Mouse (Mus musculus) forebrain, embryonic 12.5 days (tissue): ENCODE measurements around the gene Fus. TPM values are rescaled to one million over a fixed set of nuclear protein-coding genes. Genes with fewer than 3 reads are reported as not detected.
"Not testable (repeated sequence)": the region's sequence is repeated elsewhere in the genome, so short reads cannot be mapped to it uniquely, and the experiment has no call there.

Experiments used
- ATAC-seq: fragments of 200-750 bp; cut with Nextera tagmentation; 2 replicates; pipeline ENCODE4 v1.8.0; 2017; ENCODE audit warnings: moderate TSS enrichment; ENCODE audit not compliant: low FRiP score
- H3K27ac ChIP-seq: fragments of 300-500 bp; sonication (generic); 2 replicates; pipeline ENCODE4 v1.5.1; 2016; ENCODE audit warnings: mild to moderate bottlenecking
- H3K27me3 ChIP-seq: fragments of 300-500 bp; sonication (generic); 2 replicates; pipeline ENCODE4 v1.6.1; 2016; ENCODE audit warnings: mild to moderate bottlenecking
- H3K36me3 ChIP-seq: fragments of 300-500 bp; sonication (generic); replicated peaks from 2 replicates; pipeline ENCODE4 v1.6.1; 2016; ENCODE audit warnings: mild to moderate bottlenecking
- H3K4me1 ChIP-seq: fragments of 300-500 bp; sonication (generic); 2 replicates; pipeline ENCODE4 v1.6.1; 2016
- H3K4me2 ChIP-seq: fragments of 300-500 bp; sonication (generic); 2 replicates; pipeline ENCODE4 v1.6.1; 2016; ENCODE audit warnings: mild to moderate bottlenecking, moderate library complexity
- H3K4me3 ChIP-seq: fragments of 300-500 bp; sonication (generic); replicated peaks from 2 replicates; pipeline ENCODE4 v1.5.1; 2016; ENCODE audit warnings: mild to moderate bottlenecking
- H3K9ac ChIP-seq: fragments of 300-500 bp; sonication (generic); 2 replicates; pipeline ENCODE4 v1.6.1; 2016; ENCODE audit warnings: mild to moderate bottlenecking
- H3K9me3 ChIP-seq: fragments of 300-500 bp; sonication (generic); 2 replicates; pipeline ENCODE4 v1.6.1; 2016
- WGBS: fragments of 180-500 bp; shearing (Covaris S2); methylation state at CpG from one replicate; pipeline ENCODE4 v1.1.7; 2016; 5-methylcytosine and 5-hydroxymethylcytosine counted together
- polyA plus RNA-seq: library from polyadenylated mRNA; unstranded; fragments of >200 nt; fragmentation: Nextera tagmentation; extraction: Ambion mirVana; gene quantifications from 2 replicates; pipeline ENCODE4 v1.2.1, GENCODE M21; 2016

Fus gene
- polyA plus RNA-seq, 1 experiment from 2014 or later, result 517 TPM

DNA sequence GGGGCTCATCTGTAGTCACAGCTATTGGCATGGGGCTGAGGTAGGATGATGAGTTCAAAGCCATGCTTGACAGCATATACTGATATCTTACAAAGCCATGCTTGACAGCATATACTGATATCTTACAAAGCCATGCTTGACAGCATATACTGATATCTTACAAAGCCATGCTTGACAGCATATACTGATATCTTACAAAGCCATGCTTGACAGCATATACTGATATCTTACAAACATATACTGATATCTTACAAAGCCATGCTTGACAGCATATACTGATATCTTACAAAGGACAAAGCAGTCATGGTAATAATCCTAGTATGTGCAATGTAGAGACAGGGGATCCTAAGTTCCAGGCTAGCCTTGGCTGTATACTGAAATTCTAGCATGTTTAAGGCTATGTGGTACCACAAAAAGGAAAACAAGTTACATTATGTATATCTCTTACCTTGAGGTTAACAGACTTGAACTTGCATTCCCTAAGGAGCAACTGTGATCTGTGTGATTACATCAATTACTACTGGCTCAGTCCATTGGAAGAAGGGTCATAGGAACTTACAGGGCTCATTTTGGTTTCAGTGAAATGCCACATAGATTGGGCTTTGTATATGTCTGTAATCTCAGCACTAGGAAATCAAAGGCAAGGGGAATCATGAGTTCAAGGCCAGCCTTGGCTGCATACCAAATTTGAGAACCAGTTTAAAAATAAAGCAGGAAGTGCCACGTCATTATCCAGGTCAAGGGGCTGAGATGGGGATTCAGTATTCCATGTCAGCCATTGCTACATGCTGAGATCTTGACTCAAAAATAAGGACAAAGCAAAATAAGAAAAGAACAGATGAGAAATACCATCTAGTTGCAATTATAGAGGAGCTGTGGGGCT, 33.1 kb downstream of the Fus start:
- Histone ChIP-seq H3K27ac (no peak overlapping the region), H3K9me3 (no peaks in the 10 kb centered on the region), H3K27me3 (peaks cover 16% of the 10 kb centered on the region; the same call in 1 of the 2 replicates), H3K4me3 (no peak overlapping the region), H3K4me1 (peaks cover 6% of the 10 kb centered on the region; the same call in 1 of the 2 replicates), H3K36me3 (no peaks in the 10 kb centered on the region), H3K9ac (no peak overlapping the region), H3K4me2 (no peak overlapping the region)
- WGBS, result 78% methylated on average over 1 of the region's 1 CpGs
- no peak for ATAC-seq

DNA sequence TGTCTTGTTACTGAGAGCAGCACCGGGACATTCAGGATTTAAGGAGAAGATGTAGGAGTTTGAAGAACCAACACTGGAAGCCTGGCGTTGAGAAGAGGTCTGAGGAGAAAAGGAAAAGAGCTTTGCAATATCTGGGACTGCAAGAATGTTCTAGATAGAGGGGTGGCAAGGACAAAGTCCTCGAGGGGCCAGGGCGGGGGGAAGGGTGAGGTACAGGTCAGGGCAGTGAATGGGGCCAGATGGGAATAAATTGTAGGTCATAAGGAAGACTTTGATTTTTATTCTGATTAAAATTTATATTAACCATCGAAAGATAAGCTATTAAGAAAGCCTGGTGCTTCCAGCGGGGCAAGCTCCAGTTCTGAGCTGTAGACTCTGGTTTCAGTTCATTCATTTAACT, 35.8 kb downstream of the Fus start:
- ATAC-seq, result no peak
- H3K9me3 ChIP-seq, result no peaks in the 10 kb centered on the region
- no peaks in the 10 kb centered on the region for H3K36me3 ChIP-seq
- 89% methylated on average over 6 of the region's 6 CpGs for WGBS
- H3K4me3 ChIP-seq, result no peak overlapping the region
- H3K4me2 ChIP-seq, result no peak overlapping the region
- H3K27me3 ChIP-seq, result peaks cover 16% of the 10 kb centered on the region; the same call in 1 of the 2 replicates
- no peak overlapping the region for H3K27ac ChIP-seq
- peaks cover 6% of the 10 kb centered on the region; the same call in 1 of the 2 replicates for H3K4me1 ChIP-seq
- no peak overlapping the region for H3K9ac ChIP-seq

DNA sequence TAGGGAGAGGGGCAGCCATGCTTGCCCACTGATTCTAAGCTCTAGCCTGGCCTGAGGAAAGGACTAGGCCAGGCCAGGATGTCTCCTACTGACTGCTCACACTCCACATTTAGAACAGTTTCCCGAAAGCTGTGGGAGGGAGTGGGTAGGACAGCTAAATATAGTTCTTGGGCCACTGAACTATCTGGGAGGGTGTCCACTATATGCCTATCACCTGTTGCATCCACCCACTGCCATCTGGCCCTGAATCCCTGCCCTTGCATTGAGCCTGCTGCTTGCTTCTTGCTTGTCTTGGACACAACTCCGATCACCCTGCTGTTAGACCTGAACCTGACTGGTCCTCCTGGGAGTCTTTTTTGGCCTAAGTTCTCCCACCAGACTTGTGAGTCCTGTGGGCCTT, 36.4 kb downstream of the Fus start, which contains the start of gene Trim72:
TSS of gene Trim72 (plus strand) at position 262 of the 400 bp plus-strand sequence.
- 96% methylated on average over 2 of the region's 2 CpGs for WGBS
- H3K27ac ChIP-seq, result no peak within 1 kb of the TSS
- H3K9ac ChIP-seq, result no peak within 1 kb of the TSS

DNA sequence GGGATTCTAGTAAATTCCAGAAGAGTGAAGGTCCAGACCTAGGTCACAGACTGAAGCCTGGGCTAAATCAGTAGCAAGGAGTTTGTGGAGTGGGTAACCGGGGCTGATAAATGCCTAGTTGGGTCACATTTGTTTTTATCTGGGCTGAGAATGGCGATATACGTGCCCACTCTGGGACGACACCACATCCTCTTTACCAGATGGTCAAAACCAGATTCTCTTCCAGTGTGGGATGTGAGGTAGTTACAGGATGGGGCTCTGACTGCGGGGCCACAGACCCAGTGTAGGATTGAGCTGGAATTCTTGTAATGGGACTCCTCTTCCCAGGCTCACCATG, 36.9 kb downstream of the Fus start:
- H3K4me2 ChIP-seq, result peak overlapping the region; percentile 27; the same call in 1 of the 2 replicates
- H3K27me3 ChIP-seq, result peaks cover 24% of the 10 kb centered on the region; the same call in 1 of the 2 replicates
- 79% methylated on average over 5 of the region's 5 CpGs for WGBS
- H3K9me3 ChIP-seq, result no peaks in the 10 kb centered on the region
- H3K36me3 ChIP-seq, result no peaks in the 10 kb centered on the region
- ATAC-seq, result no peak
- peaks cover 6% of the 10 kb centered on the region; the same call in 1 of the 2 replicates for H3K4me1 ChIP-seq
- H3K4me3 ChIP-seq, result no peak overlapping the region
- H3K9ac ChIP-seq, result no peak overlapping the region
- no peak overlapping the region for H3K27ac ChIP-seq

More for the DNA sequence above, 36.4 kb downstream of the Fus start, which contains the start of gene Trim72:
- H3K4me2 ChIP-seq, result peak within 1 kb of the TSS; percentile 27
- peaks cover 20% of the 10 kb centered on the region; the same call in 1 of the 2 replicates for H3K27me3 ChIP-seq
- ATAC-seq, result no peak
- H3K4me1 ChIP-seq, result peaks cover 6% of the 10 kb centered on the region; the same call in 1 of the 2 replicates
- no peaks in the 10 kb centered on the region for H3K36me3 ChIP-seq
- no peak within 1 kb of the TSS for H3K4me3 ChIP-seq
- H3K9me3 ChIP-seq, result no peaks in the 10 kb centered on the region

DNA sequence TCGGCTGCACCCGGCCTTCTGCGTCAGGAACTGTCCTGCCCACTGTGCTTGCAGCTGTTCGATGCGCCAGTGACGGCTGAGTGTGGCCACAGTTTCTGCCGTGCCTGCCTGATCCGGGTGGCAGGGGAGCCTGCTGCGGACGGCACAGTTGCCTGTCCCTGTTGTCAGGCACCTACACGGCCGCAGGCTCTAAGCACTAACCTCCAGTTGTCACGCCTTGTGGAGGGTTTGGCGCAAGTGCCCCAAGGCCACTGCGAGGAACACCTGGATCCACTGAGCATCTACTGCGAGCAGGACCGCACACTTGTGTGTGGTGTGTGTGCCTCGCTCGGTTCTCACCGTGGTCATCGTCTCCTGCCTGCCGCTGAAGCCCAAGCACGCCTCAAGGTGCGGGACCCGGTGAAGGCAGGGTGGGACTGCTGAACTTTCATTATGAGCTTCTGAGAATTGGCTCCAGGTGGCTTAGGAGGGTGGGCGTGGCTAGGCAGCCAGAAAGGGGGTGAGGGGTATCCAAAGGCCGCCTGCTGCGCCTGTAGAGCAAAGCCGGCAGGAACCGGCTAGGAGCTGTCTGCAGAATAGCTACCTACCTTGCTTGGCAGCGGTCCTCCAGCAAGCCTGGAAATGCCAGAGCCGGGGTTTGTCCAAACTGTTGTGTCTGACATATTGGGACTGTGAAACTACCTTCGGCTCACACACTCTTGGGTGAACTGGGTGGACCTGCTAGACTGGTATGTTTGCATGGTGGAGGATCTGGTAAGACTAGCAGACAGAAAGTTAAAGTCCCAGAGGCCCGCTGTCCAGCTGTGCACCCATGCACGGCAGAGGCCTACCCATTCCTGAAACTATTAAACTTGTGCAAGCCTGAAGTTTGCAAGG, 37.5 kb downstream of the Fus start:
- H3K4me2 ChIP-seq, result peak overlapping the region; percentile 27

DNA sequence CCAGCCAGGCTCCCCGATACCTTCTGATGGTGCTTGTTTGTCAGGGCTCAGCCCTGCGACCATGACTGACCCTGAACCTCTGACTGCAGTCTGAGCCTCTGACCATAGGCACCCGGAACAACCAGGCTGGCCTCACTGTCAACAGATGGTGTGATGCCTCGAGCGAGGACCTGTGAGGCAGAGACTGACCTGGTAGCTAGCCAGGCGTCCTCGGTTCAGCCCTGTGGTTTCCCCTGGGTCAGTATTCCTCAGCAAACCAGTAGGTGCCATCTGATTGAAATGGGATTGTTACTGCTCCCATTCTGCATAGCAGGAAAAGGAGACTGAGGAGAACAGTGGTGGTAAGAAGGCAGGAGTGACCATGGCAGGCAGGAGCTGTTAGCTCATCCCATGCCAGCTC, 38.9 kb downstream of the Fus start:
- no peak overlapping the region for H3K4me3 ChIP-seq
- H3K4me1 ChIP-seq, result peaks cover 6% of the 10 kb centered on the region; the same call in 1 of the 2 replicates
- WGBS, result 78% methylated on average over 7 of the region's 7 CpGs
- no peaks in the 10 kb centered on the region for H3K36me3 ChIP-seq
- peaks cover 27% of the 10 kb centered on the region; the same call in 1 of the 2 replicates for H3K27me3 ChIP-seq
- no peak overlapping the region for H3K9ac ChIP-seq
- no peak overlapping the region for H3K4me2 ChIP-seq
- ATAC-seq, result no peak
- no peak overlapping the region for H3K27ac ChIP-seq
- H3K9me3 ChIP-seq, result no peaks in the 10 kb centered on the region

More for the DNA sequence above, 37.5 kb downstream of the Fus start:
- Histone ChIP-seq H3K4me1 (peaks cover 6% of the 10 kb centered on the region; the same call in 1 of the 2 replicates), H3K9ac (no peak overlapping the region), H3K9me3 (no peaks in the 10 kb centered on the region), H3K4me3 (no peak overlapping the region), H3K27ac (no peak overlapping the region), H3K36me3 (no peaks in the 10 kb centered on the region), H3K27me3 (peaks cover 27% of the 10 kb centered on the region; the same call in 1 of the 2 replicates)
- WGBS, result 27% methylated on average over 35 of the region's 35 CpGs
- no peak for ATAC-seq

DNA sequence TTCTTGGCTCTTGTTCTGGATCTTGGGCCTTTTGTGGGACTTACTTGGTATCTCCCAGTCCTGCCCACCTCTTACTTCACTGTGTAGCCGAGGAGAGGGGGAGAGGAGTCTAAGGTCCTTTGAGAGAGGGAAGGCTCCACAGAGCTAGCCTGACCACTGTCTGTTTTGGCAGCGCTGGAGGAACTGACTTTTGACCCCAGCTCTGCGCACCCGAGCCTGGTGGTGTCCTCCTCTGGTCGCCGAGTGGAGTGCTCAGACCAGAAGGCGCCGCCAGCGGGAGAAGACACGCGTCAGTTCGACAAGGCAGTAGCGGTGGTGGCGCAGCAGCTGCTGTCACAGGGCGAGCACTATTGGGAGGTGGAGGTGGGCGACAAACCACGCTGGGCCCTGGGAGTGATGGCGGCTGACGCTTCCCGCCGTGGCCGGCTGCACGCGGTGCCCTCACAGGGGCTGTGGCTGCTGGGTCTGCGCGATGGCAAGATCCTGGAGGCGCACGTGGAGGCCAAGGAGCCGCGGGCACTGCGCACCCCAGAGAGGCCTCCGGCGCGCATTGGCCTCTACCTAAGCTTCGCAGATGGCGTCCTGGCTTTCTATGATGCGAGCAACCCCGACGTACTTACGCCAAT, 42.6 kb downstream of the Fus start:
- H3K9ac ChIP-seq, result no peak overlapping the region
- 61% methylated on average over 40 of the region's 40 CpGs for WGBS
- peaks cover 1% of the 10 kb centered on the region; the same call in 1 of the 2 replicates for H3K4me1 ChIP-seq
- H3K4me2 ChIP-seq, result no peak overlapping the region; the same call in 1 of the 2 replicates
- H3K27ac ChIP-seq, result no peak overlapping the region
- H3K4me3 ChIP-seq, result no peak overlapping the region
- H3K27me3 ChIP-seq, result peaks cover 16% of the 10 kb centered on the region; the same call in 1 of the 2 replicates
- H3K36me3 ChIP-seq, result no peaks in the 10 kb centered on the region
- ATAC-seq, result no peak
- H3K9me3 ChIP-seq, result no peaks in the 10 kb centered on the region

DNA sequence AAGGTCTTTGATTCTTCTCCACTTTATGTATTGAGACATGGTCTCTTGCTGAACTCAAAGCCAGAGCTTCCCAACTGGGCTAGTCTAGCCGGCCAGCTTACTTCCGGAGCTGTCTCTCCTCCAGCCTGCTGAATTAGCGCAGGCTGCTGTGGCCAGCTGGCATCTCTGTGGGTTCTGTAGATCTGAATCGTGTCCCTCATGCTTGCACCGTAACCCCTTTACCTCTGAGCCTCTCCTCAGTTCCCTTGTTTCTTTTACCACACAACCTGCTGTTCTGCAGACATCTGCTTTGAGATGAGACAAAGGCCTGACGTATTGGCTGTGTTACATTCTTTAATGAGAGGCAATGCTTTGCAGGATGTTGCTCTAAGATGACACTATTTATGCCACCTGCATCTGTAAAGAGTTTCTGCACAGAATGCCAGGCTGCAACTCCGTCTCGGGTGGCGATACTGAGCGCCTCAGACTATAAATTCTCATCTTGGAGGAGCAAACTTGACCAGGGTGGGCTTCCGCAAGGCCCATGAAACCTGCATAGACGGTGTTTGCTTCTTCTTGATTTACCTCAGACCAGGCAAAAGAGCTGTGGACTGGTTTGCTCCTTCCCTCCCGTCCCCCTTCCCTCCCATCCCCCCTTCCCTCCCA, 45.0 kb downstream of the Fus start:
- Histone ChIP-seq H3K4me1 (no peaks in the 10 kb centered on the region), H3K4me3 (no peak overlapping the region), H3K27me3 (peaks cover 11% of the 10 kb centered on the region; the same call in 1 of the 2 replicates), H3K9ac (no peak overlapping the region), H3K9me3 (no peaks in the 10 kb centered on the region), H3K27ac (no peak overlapping the region), H3K4me2 (no peak overlapping the region), H3K36me3 (no peaks in the 10 kb centered on the region)
- no peak for ATAC-seq
- 76% methylated on average over 13 of the region's 13 CpGs for WGBS

DNA sequence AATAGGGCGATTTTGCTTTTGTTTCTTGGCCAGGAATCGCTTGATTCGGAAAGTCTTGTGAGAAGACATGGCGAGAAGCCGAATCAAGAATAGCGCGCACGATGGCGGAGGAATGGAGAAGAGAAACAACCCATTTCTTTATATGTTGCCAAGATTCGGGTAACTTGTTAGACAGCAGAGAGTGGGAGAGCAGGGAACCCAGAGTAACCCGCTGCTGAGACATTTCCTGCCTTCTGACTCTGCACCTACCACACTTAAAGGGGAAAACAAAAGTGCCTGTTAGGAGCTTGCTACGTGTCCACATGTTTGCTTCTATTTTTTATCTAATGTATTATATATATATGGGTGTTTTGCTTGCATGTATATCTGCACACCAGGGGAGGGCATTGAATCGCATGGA, 45.9 kb downstream of the Fus start:
- Histone ChIP-seq H3K9me3 (no peaks in the 10 kb centered on the region), H3K4me1 (no peaks in the 10 kb centered on the region), H3K4me3 (no peak overlapping the region), H3K36me3 (no peaks in the 10 kb centered on the region), H3K4me2 (no peak overlapping the region), H3K27ac (no peak overlapping the region), H3K9ac (no peak overlapping the region), H3K27me3 (peaks cover 11% of the 10 kb centered on the region; the same call in 1 of the 2 replicates)
- 90% methylated on average over 13 of the region's 13 CpGs for WGBS
- ATAC-seq, result no peak

DNA sequence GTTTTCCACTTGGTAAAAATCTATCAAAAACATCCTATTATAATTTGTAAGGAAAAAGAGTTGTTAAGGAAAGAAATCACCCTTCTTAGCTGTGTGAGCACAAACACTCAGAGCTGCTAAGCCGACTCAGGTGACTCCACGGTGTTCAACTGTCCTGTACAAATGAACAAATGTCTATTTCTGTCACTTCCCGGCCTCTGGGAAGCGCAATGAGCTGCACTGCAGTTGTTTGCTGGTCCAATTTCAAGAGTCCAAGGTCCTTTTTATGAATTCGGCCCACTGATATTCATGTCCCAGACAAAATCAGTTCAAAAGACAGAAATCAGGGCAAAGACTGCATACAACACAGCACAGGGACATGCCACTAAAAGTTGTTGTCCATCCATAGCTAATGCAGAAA, 48.9 kb downstream of the Fus start:
- not testable (repeated sequence) for H3K9me3 ChIP-seq, H3K27me3 ChIP-seq
- 85% methylated on average over 5 of the region's 5 CpGs for WGBS

DNA sequence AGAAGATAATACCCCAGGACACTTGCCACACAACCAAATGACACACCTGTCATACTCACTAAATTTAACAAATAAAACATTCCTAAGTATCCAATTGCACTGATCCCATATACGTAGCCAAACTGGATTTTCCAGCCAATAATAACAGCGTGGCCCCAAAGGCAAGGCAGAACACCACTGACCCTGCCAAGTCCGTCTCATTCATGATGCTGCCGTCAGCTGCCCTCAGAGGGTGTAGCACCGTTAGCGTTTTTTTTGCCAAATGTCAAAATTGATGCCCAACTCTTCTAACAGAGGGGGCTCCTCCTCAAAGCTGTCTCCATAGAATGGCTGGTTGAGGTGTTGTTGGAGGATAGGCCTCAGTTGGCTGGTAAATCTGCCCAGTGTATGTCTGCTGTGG, 49.4 kb downstream of the Fus start:
- H3K4me1 ChIP-seq, result no peaks in the 10 kb centered on the region
- no peak overlapping the region for H3K27ac ChIP-seq
- no peak overlapping the region for H3K4me2 ChIP-seq
- no peak overlapping the region for H3K4me3 ChIP-seq
- H3K9ac ChIP-seq, result no peak overlapping the region
- H3K36me3 ChIP-seq, result no peaks in the 10 kb centered on the region
- no peaks in the 10 kb centered on the region for H3K27me3 ChIP-seq
- no peak for ATAC-seq
- WGBS, result 93% methylated on average over 6 of the region's 6 CpGs
- H3K9me3 ChIP-seq, result no peaks in the 10 kb centered on the region

More for the DNA sequence above, 48.9 kb downstream of the Fus start:
- not testable (repeated sequence) for H3K27ac ChIP-seq, H3K4me1 ChIP-seq, ATAC-seq, H3K36me3 ChIP-seq, H3K4me2 ChIP-seq, H3K4me3 ChIP-seq, H3K9ac ChIP-seq
